Mouse (Mus musculus): ENCODE measurements around the gene Mrpl20. TPM values are rescaled to one million over a fixed set of nuclear protein-coding genes. Genes with fewer than 3 reads are reported as not detected.

The Mrpl20 gene
- polyA plus RNA-seq, 2 experiments from 2014 or later, result 160 to 164 TPM

GRCm38 (mm10) chr4:155854991-155855390 is 52.3 kb downstream of the Mrpl20 start:
- ATAC-seq, result no peak

DNA sequence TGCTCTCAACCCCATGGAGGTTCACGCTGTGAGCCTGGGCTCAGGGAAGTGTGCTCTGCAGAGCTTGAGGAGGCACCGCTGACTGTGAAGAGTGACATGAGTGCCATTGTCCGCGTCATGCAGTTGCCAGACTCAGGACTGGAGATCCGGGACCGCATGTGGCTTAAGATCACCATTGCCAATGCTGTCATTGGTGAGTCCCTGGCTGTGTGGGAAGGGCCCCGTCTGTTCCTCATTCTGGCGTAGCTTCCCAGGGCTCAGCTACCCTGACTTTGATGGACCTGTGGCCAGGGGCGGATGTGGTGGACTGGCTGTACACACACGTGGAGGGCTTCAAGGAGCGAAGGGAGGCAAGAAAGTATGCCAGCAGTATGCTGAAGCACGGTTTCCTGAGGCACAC is 53.4 kb downstream of the Mrpl20 start:
- no peak for ATAC-seq

DNA sequence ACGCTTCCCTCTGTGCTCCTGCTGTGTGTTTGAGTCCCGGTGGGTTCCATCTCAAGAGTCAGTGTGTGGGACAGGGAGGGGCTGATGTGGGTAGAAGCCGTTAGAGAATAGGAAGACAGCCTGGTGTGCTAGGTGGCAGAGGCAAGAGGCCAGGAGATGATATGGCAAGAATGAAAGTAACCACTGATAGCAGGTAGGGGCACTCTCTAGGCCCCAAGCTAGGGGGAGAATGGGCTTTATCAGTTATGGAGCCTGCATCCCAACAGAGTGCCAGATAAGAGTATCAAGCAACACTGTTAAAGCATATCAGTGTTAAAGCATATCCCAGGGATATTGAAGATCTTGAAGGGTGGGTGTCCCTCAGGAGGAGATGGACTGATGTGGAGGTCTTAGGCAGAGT is 54.2 kb downstream of the Mrpl20 start:
- no peak for ATAC-seq

GRCm38 (mm10) chr4:155859318-155859717 is 56.6 kb downstream of the Mrpl20 start:
- no peak for ATAC-seq

Other genes with a start within 250 kb of the Mrpl20 start
- 10 to 100 TPM; 42.7 to 49.1 TPM for gene Nadk, start 240.5 kb upstream of the Mrpl20 start, polyA plus RNA-seq (2017; shearing (Covaris generic))
- gene Slc35e2, start 201.5 kb upstream of the Mrpl20 start, polyA plus RNA-seq (2017; shearing (Covaris generic)), result 1 to 10 TPM; 6.2 to 8.3 TPM
- gene Cdk11b, start 178.0 kb upstream of the Mrpl20 start, polyA plus RNA-seq (2017; shearing (Covaris generic)), result 10 to 100 TPM; 74.7 to 99.8 TPM
- not detected for gene Gm10563, start 157.5 kb upstream of the Mrpl20 start, polyA plus RNA-seq (2017; shearing (Covaris generic))
- not detected for gene Mmp23, start 149.5 kb upstream of the Mrpl20 start, polyA plus RNA-seq (2017; shearing (Covaris generic))
- 1 to 10 TPM; 2.2 to 6.4 TPM for gene Mib2, start 133.7 kb upstream of the Mrpl20 start, polyA plus RNA-seq (2017; shearing (Covaris generic))
- 1 to 10 TPM; 1.2 to 1.9 TPM for gene Fndc10, start 108.5 kb upstream of the Mrpl20 start, polyA plus RNA-seq (2017; shearing (Covaris generic))
- 100 to 1,000 TPM; 158 to 181 TPM for gene Ssu72, start 98.1 kb upstream of the Mrpl20 start, polyA plus RNA-seq (2017; shearing (Covaris generic))
- under 1 TPM in 1 of 2 experiments, not detected in 1; 0.22 TPM for gene Tmem240, start 68.1 kb upstream of the Mrpl20 start, polyA plus RNA-seq (2017; shearing (Covaris generic))
- gene Atad3a, start 41.8 kb upstream of the Mrpl20 start, polyA plus RNA-seq (2017; shearing (Covaris generic)), result 10 to 100 TPM; 16.3 to 21.0 TPM
- under 1 TPM in 1 of 2 experiments, not detected in 1; 0.09 TPM for gene Vwa1, start 28.2 kb upstream of the Mrpl20 start, polyA plus RNA-seq (2017; shearing (Covaris generic))
- under 1 TPM in 1 of 2 experiments, not detected in 1; 0.16 TPM for gene Tmem88b, start 17.0 kb upstream of the Mrpl20 start, polyA plus RNA-seq (2017; shearing (Covaris generic))
- not detected for gene Ankrd65, start 12.4 kb upstream of the Mrpl20 start, polyA plus RNA-seq (2017; shearing (Covaris generic))
- 100 to 1,000 TPM; 115 to 122 TPM for gene Ccnl2, start 9.6 kb downstream of the Mrpl20 start, polyA plus RNA-seq (2017; shearing (Covaris generic))
- gene Aurkaip1, start 28.4 kb downstream of the Mrpl20 start, polyA plus RNA-seq (2017; shearing (Covaris generic)), result 100 to 1,000 TPM; 216 TPM
- 1 to 10 TPM; 4.1 to 9.9 TPM for gene Mxra8, start 36.8 kb downstream of the Mrpl20 start, polyA plus RNA-seq (2017; shearing (Covaris generic))
- gene Dvl1, start 44.5 kb downstream of the Mrpl20 start, polyA plus RNA-seq (2017; shearing (Covaris generic)), result 1 to 10 TPM; 2.1 to 2.7 TPM
- gene Tas1r3, start 60.5 kb downstream of the Mrpl20 start, polyA plus RNA-seq (2017; shearing (Covaris generic)), result under 1 TPM; 0.16 to 0.25 TPM
- 10 to 100 TPM; 17.7 to 18.0 TPM for gene Cptp, start 66.6 kb downstream of the Mrpl20 start, polyA plus RNA-seq (2017; shearing (Covaris generic))
- 10 to 100 TPM; 82.2 to 87.0 TPM for gene Ints11, start 66.7 kb downstream of the Mrpl20 start, polyA plus RNA-seq (2017; shearing (Covaris generic))
- 10 to 100 TPM; 12.6 to 25.3 TPM for gene Pusl1, start 88.9 kb downstream of the Mrpl20 start, polyA plus RNA-seq (2017; shearing (Covaris generic))
- 1 to 10 TPM; 4.9 to 6.5 TPM for gene Acap3, start 88.9 kb downstream of the Mrpl20 start, polyA plus RNA-seq (2017; shearing (Covaris generic))
- 10 to 100 TPM; 32.1 to 39.5 TPM for gene Ube2j2, start 141.0 kb downstream of the Mrpl20 start, polyA plus RNA-seq (2017; shearing (Covaris generic))
- 1 to 10 TPM; 2.5 to 5.7 TPM for gene C1qtnf12, start 159.4 kb downstream of the Mrpl20 start, polyA plus RNA-seq (2017; shearing (Covaris generic))
- under 1 TPM; 0.90 to 0.95 TPM for gene B3galt6, start 189.8 kb downstream of the Mrpl20 start, polyA plus RNA-seq (2017; shearing (Covaris generic))
- gene Sdf4, start 190.0 kb downstream of the Mrpl20 start, polyA plus RNA-seq (2017; shearing (Covaris generic)), result 100 to 1,000 TPM; 464 to 478 TPM
- 100 to 1,000 TPM; 802 to 961 TPM for gene Tnfrsf4, start 211.0 kb downstream of the Mrpl20 start, polyA plus RNA-seq (2017; shearing (Covaris generic))
- gene Tnfrsf18, start 223.3 kb downstream of the Mrpl20 start, polyA plus RNA-seq (2017; shearing (Covaris generic)), result 100 to 1,000 TPM; 770 to 845 TPM

Data from activated CD4-positive, CD25-positive, alpha-beta regulatory T cell, adult 4 months (primary cell).